Mouse (Mus musculus): Measurements from ENCODE around the gene Chd5.

DNA sequence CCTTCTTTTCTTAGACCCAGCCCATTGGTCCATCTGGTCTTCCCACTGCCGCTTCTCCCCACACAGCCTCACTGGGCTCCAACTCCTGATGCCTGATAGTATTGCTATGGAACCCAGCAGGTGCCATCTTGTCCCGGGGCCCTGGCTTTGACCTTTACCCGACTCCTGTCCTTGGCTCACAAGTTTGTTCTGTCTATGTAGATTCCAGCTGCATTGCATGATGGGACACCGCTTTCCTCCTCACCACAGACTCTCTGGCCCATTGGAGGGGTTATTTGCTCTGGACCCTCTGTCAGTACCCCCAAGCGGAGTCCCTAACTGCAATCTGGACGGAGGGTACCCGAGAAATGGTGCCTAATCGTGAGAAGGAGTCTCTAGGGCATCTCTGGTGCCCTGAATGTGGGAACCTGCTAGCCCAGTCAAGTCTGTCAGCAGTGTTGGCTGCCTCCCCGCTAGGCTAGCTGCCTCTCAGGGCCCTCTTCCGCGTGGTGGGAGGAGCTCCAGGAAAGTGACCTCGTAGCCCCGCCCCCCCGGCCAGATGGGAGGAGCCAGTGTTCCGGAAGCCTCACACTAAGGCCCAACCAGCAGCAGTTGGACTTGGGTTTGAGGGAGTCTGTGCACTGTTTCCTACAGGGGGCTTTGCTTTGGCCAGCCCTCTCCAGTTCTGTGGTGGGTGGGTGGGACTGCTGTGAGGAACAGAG, 2.3 kb downstream of the Chd5 start:
- no peak for TF ChIP-seq POLR2A (IDR thresholded peaks at IDR 0.05; ENCODE audit: control insufficient read depth, low read depth, low read length)
- no peak for TF ChIP-seq CTCF (IDR thresholded peaks at IDR 0.05; ENCODE audit: control insufficient read depth, insufficient read depth, insufficient replicate concordance, low read depth, low read length)
